Mouse (Mus musculus): Measurements from ENCODE around the gene Mical3.

Mical3 gene

GRCm38 (mm10) chr6:120965814-120966213, 165.0 kb downstream of the Mical3 start:
- in situ Hi-C loops (cut with MboI; ENCODE audit: low pct_unique_long_range_greater_than_20kb in 1 of 2, low sequenced_read_pairs in 2 of 2, unreplicated experiment in 1 of 2): no loop called here

- in situ Hi-C loops (cut with MboI; ENCODE audit: low pct_unique_long_range_greater_than_20kb in 1 of 2, low sequenced_read_pairs in 2 of 2, unreplicated experiment in 1 of 2): no loop called here
Observed at GRCm38 (mm10) chr6:120964179-120964578, 166.6 kb downstream of the Mical3 start.

GRCm38 (mm10) chr6:120960338-120961030, 170.3 kb downstream of the Mical3 start:
- in situ Hi-C loops (cut with MboI; ENCODE audit: low pct_unique_long_range_greater_than_20kb in 1 of 2, low sequenced_read_pairs in 2 of 2, unreplicated experiment in 1 of 2): no loop called here

GRCm38 (mm10) chr6:120957331-120957730, 173.5 kb downstream of the Mical3 start:
- in situ Hi-C loops (cut with MboI; ENCODE audit: low pct_unique_long_range_greater_than_20kb in 1 of 2, low sequenced_read_pairs in 2 of 2, unreplicated experiment in 1 of 2): no loop called here

- in situ Hi-C loops (cut with MboI; ENCODE audit: low pct_unique_long_range_greater_than_20kb in 1 of 2, low sequenced_read_pairs in 2 of 2, unreplicated experiment in 1 of 2): no loop called here
Observed at GRCm38 (mm10) chr6:120956259-120957161, 174.3 kb downstream of the Mical3 start.

GRCm38 (mm10) chr6:120955215-120955614, 175.6 kb downstream of the Mical3 start:
- in situ Hi-C loops (cut with MboI; ENCODE audit: low pct_unique_long_range_greater_than_20kb in 1 of 2, low sequenced_read_pairs in 2 of 2, unreplicated experiment in 1 of 2): no loop called here

GRCm38 (mm10) chr6:120954241-120954640, 176.6 kb downstream of the Mical3 start:
- in situ Hi-C loops (cut with MboI; ENCODE audit: low pct_unique_long_range_greater_than_20kb in 1 of 2, low sequenced_read_pairs in 2 of 2, unreplicated experiment in 1 of 2): no loop called here

GRCm38 (mm10) chr6:120952475-120952874, 178.3 kb downstream of the Mical3 start:
- in situ Hi-C loops (cut with MboI; ENCODE audit: low pct_unique_long_range_greater_than_20kb in 1 of 2, low sequenced_read_pairs in 2 of 2, unreplicated experiment in 1 of 2): no loop called here

GRCm38 (mm10) chr6:120951311-120951710, 179.5 kb downstream of the Mical3 start:
- in situ Hi-C loops (cut with MboI; ENCODE audit: low pct_unique_long_range_greater_than_20kb in 1 of 2, low sequenced_read_pairs in 2 of 2, unreplicated experiment in 1 of 2): no loop called here

- in situ Hi-C loops (cut with MboI; ENCODE audit: low pct_unique_long_range_greater_than_20kb in 1 of 2, low sequenced_read_pairs in 2 of 2, unreplicated experiment in 1 of 2): no loop called here
Observed at GRCm38 (mm10) chr6:120945510-120945909, 185.3 kb downstream of the Mical3 start.

GRCm38 (mm10) chr6:120943964-120944363, 186.8 kb downstream of the Mical3 start:
- in situ Hi-C loops (cut with MboI; ENCODE audit: low pct_unique_long_range_greater_than_20kb in 1 of 2, low sequenced_read_pairs in 2 of 2, unreplicated experiment in 1 of 2): no loop called here

- in situ Hi-C loops (cut with MboI; ENCODE audit: low pct_unique_long_range_greater_than_20kb in 1 of 2, low sequenced_read_pairs in 2 of 2, unreplicated experiment in 1 of 2): no loop called here
Observed at GRCm38 (mm10) chr6:120943551-120943950, 187.2 kb downstream of the Mical3 start.

- in situ Hi-C loops (cut with MboI; ENCODE audit: low pct_unique_long_range_greater_than_20kb in 1 of 2, low sequenced_read_pairs in 2 of 2, unreplicated experiment in 1 of 2): no loop called here
Observed at GRCm38 (mm10) chr6:120943079-120943478, 187.7 kb downstream of the Mical3 start.

- in situ Hi-C loops (cut with MboI; ENCODE audit: low pct_unique_long_range_greater_than_20kb in 1 of 2, low sequenced_read_pairs in 2 of 2, unreplicated experiment in 1 of 2): no loop called here
Observed at GRCm38 (mm10) chr6:120941575-120941974, 189.2 kb downstream of the Mical3 start.

- in situ Hi-C loops (cut with MboI; ENCODE audit: low pct_unique_long_range_greater_than_20kb in 1 of 2, low sequenced_read_pairs in 2 of 2, unreplicated experiment in 1 of 2): no loop called here
Observed at GRCm38 (mm10) chr6:120941084-120941481, 189.7 kb downstream of the Mical3 start.

- in situ Hi-C loops (cut with MboI; ENCODE audit: low pct_unique_long_range_greater_than_20kb in 1 of 2, low sequenced_read_pairs in 2 of 2, unreplicated experiment in 1 of 2): no loop called here
Observed at GRCm38 (mm10) chr6:120940446-120941083, 190.2 kb downstream of the Mical3 start.

- in situ Hi-C loops (cut with MboI; ENCODE audit: low pct_unique_long_range_greater_than_20kb in 1 of 2, low sequenced_read_pairs in 2 of 2, unreplicated experiment in 1 of 2): no loop called here
Observed at GRCm38 (mm10) chr6:120939783-120940182, 191.0 kb downstream of the Mical3 start.

- in situ Hi-C loops (cut with MboI; ENCODE audit: low pct_unique_long_range_greater_than_20kb in 1 of 2, low sequenced_read_pairs in 2 of 2, unreplicated experiment in 1 of 2): no loop called here
Observed at GRCm38 (mm10) chr6:120938763-120939450, 191.9 kb downstream of the Mical3 start.
